Mouse (Mus musculus) liver, embryonic 11.5 days (tissue): ENCODE data around the gene Gpr84. TPM values are rescaled to one million over a fixed set of nuclear protein-coding genes. Genes with fewer than 3 reads are reported as not detected.

ENCODE experiments used
- ATAC-seq: fragments of 200-750 bp; cut with Nextera tagmentation; replicated peaks from 2 replicates; pipeline ENCODE4 v1.8.0; 2017; ENCODE audit warnings: moderate number of reproducible peaks, mild to moderate bottlenecking, moderate TSS enrichment, moderate library complexity; ENCODE audit not compliant: low FRiP score
- DNase-seq: peaks from one replicate; pipeline ENCODE4 v3.0.0-alpha.2; 2017; ENCODE audit warnings: low spot score
- H3K27ac ChIP-seq: fragments of 300-500 bp; sonication (generic); 2 replicates; pipeline ENCODE4 v1.5.1; 2014; ENCODE audit warnings: mild to moderate bottlenecking, low read depth, low read length, control low read depth
- H3K27me3 ChIP-seq: fragments of 300-500 bp; sonication (generic); replicated peaks from 2 replicates; pipeline ENCODE4 v1.6.1; 2014; ENCODE audit warnings: low read length, mixed read lengths; ENCODE audit not compliant: control insufficient read depth, insufficient read depth
- H3K36me3 ChIP-seq: fragments of 300-500 bp; sonication (generic); 2 replicates; pipeline ENCODE4 v1.6.1; 2014; ENCODE audit warnings: mild to moderate bottlenecking, low read length, moderate library complexity, mixed read lengths; ENCODE audit not compliant: control insufficient read depth, insufficient read depth
- H3K4me1 ChIP-seq: fragments of 300-500 bp; sonication (generic); replicated peaks from 2 replicates; pipeline ENCODE4 v1.6.1; 2014; ENCODE audit warnings: low read length, mixed read lengths; ENCODE audit not compliant: control insufficient read depth, insufficient read depth
- H3K4me2 ChIP-seq: fragments of 300-500 bp; sonication (generic); 2 replicates; pipeline ENCODE4 v1.6.1; 2014; ENCODE audit warnings: mild to moderate bottlenecking, control low read depth, moderate library complexity
- H3K4me3 ChIP-seq: fragments of 300-500 bp; sonication (generic); 2 replicates; pipeline ENCODE4 v1.5.1; 2014; ENCODE audit warnings: low read depth, low read length, control low read depth
- H3K9ac ChIP-seq: fragments of 300-500 bp; sonication (generic); 2 replicates; pipeline ENCODE4 v1.6.1; 2014; ENCODE audit warnings: low read depth, low read length, control low read depth
- H3K9me3 ChIP-seq: fragments of 300-500 bp; sonication (generic); 2 replicates; pipeline ENCODE4 v1.6.1; 2016; ENCODE audit warnings: low read length, inconsistent platforms, mixed read lengths; ENCODE audit not compliant: control insufficient read depth
- WGBS: fragments of 180-500 bp; shearing (Covaris S2); extraction: QIAGEN DNeasy Blood & Tissue Kit; methylation state at CpG from one replicate; pipeline ENCODE4 v1.1.7; 2014; 5-methylcytosine and 5-hydroxymethylcytosine counted together
- polyA plus RNA-seq: library from polyadenylated mRNA; unstranded; fragments of >200 nt; fragmentation: Nextera tagmentation; extraction: Ambion mirVana; gene quantifications from 2 replicates; pipeline ENCODE4 v1.2.1, GENCODE M21; 2014

Gpr84 gene
- polyA plus RNA-seq, 1 experiment from 2014 or later = 0.49 TPM

GRCm38 (mm10) chr15:103315979-103316776 lies 5.8 kb upstream of the Gpr84 start:
- ATAC-seq (0 out of 2 replicates have a peak, but pooled peaks have one; percentile 12), DNase-seq (no peak)
- Histone ChIP-seq H3K9ac (no peak overlapping the region), H3K27me3 (no peaks in the 10 kb centered on the region), H3K4me3 (no peak overlapping the region), H3K9me3 (no peaks in the 10 kb centered on the region), H3K36me3 (peaks cover 16% of the 10 kb centered on the region; the same call in 1 of the 2 replicates), H3K4me2 (no peak overlapping the region), H3K4me1 (peaks cover 34% of the 10 kb centered on the region), H3K27ac (no peak overlapping the region)
- WGBS = 84% methylated on average over 10 of the region's 10 CpGs

- Histone ChIP-seq H3K4me1 (peaks cover 30% of the 10 kb centered on the region), H3K9me3 (no peaks in the 10 kb centered on the region), H3K27ac (no peak overlapping the region; the same call in 1 of the 2 replicates), H3K4me2 (peak overlapping the region; percentile 48), H3K9ac (no peak overlapping the region), H3K27me3 (no peaks in the 10 kb centered on the region), H3K4me3 (no peak overlapping the region), H3K36me3 (peaks cover 16% of the 10 kb centered on the region; the same call in 1 of the 2 replicates)
- DNase-seq (peak; percentile 81), ATAC-seq (peak; percentile 63)
- WGBS = 22% methylated on average over 18 of the region's 18 CpGs
These were observed 4.6 kb upstream of the Gpr84 start for GRCm38 (mm10) chr15:103315011-103315502.

- H3K4me3 ChIP-seq = no peak overlapping the region
- no peak overlapping the region for H3K27ac ChIP-seq
- H3K36me3 ChIP-seq = peaks cover 14% of the 10 kb centered on the region; the same call in 1 of the 2 replicates
- no peak for DNase-seq
- H3K27me3 ChIP-seq = no peaks in the 10 kb centered on the region; the same call in 1 of the 2 replicates
- H3K4me1 ChIP-seq = peaks cover 30% of the 10 kb centered on the region
- H3K9ac ChIP-seq = no peak overlapping the region
- H3K4me2 ChIP-seq = peak overlapping the region; percentile 14; the same call in 1 of the 2 replicates
- 50% methylated on average over 22 of the region's 22 CpGs for WGBS
- H3K9me3 ChIP-seq = no peaks in the 10 kb centered on the region
- no peak for ATAC-seq
These were observed 3.8 kb upstream of the Gpr84 start for GRCm38 (mm10) chr15:103314181-103314580.

GRCm38 (mm10) chr15:103313495-103314095 lies 3.2 kb upstream of the Gpr84 start:
- 28% methylated on average over 18 of the region's 18 CpGs for WGBS
- no peak overlapping the region for H3K9ac ChIP-seq
- peaks cover 35% of the 10 kb centered on the region for H3K4me1 ChIP-seq
- DNase-seq (no peak), ATAC-seq (no peak)
- no peak overlapping the region for H3K27ac ChIP-seq
- H3K4me3 ChIP-seq = no peak overlapping the region
- no peaks in the 10 kb centered on the region for H3K9me3 ChIP-seq
- H3K36me3 ChIP-seq = peaks cover 12% of the 10 kb centered on the region; the same call in 1 of the 2 replicates
- H3K27me3 ChIP-seq = no peaks in the 10 kb centered on the region; the same call in 1 of the 2 replicates
- H3K4me2 ChIP-seq = peak overlapping the region; percentile 14; the same call in 1 of the 2 replicates

GRCm38 (mm10) chr15:103308876-103309580 lies 1.4 kb downstream of the Gpr84 start:
- H3K9ac ChIP-seq = no peak overlapping the region
- H3K27me3 ChIP-seq = peaks cover under 1% of the 10 kb centered on the region; the same call in 1 of the 2 replicates
- ATAC-seq (no peak), DNase-seq (no peak)
- peaks cover 33% of the 10 kb centered on the region for H3K4me1 ChIP-seq
- H3K4me2 ChIP-seq = peak overlapping the region; percentile 44
- no peak overlapping the region for H3K27ac ChIP-seq
- H3K9me3 ChIP-seq = no peaks in the 10 kb centered on the region
- H3K36me3 ChIP-seq = no peaks in the 10 kb centered on the region
- peak overlapping the region; percentile 8; the same call in 1 of the 2 replicates for H3K4me3 ChIP-seq
- WGBS = 59% methylated on average over 26 of the region's 26 CpGs

- no peak overlapping the region for H3K27ac ChIP-seq
- H3K4me2 ChIP-seq = peak overlapping the region; percentile 44
- H3K4me1 ChIP-seq = peaks cover 34% of the 10 kb centered on the region
- peaks cover 3% of the 10 kb centered on the region for H3K27me3 ChIP-seq
- no peaks in the 10 kb centered on the region for H3K9me3 ChIP-seq
- H3K9ac ChIP-seq = peak overlapping the region; percentile 2; the same call in 1 of the 2 replicates
- H3K36me3 ChIP-seq = no peaks in the 10 kb centered on the region
- peak overlapping the region; percentile 8; the same call in 1 of the 2 replicates for H3K4me3 ChIP-seq
- DNase-seq = no peak
- ATAC-seq = no peak
- WGBS = 36% methylated on average over 28 of the region's 28 CpGs
These were observed 2.1 kb downstream of the Gpr84 start for GRCm38 (mm10) chr15:103308056-103308875.

GRCm38 (mm10) chr15:103307125-103307524 lies 3.3 kb downstream of the Gpr84 start:
- H3K4me1 ChIP-seq = peaks cover 42% of the 10 kb centered on the region

More at GRCm38 (mm10) chr15:103307125-103307524, 3.3 kb downstream of the Gpr84 start:
- H3K27ac ChIP-seq = no peak overlapping the region
- DNase-seq = peak; percentile 85
- no peaks in the 10 kb centered on the region for H3K36me3 ChIP-seq
- WGBS = 4% methylated on average over 7 of the region's 7 CpGs
- no peaks in the 10 kb centered on the region for H3K9me3 ChIP-seq
- H3K9ac ChIP-seq = no peak overlapping the region
- peaks cover 3% of the 10 kb centered on the region for H3K27me3 ChIP-seq
- H3K4me2 ChIP-seq = 0 out of 2 replicates have a peak overlapping the region, but pooled peaks have one; percentile 1
- ATAC-seq = peak; percentile 29; the same call in 1 of the 2 replicates
- no peak overlapping the region for H3K4me3 ChIP-seq
